Mouse (Mus musculus) MEL (cell line): ENCODE results near the gene Ghr. TPM values are rescaled to one million over a fixed set of nuclear protein-coding genes. Genes with fewer than 3 reads are reported as not detected.

Experiments used
- DNase-seq: peaks from one replicate; pipeline ENCODE4 v3.0.0; 2011; ENCODE audit warnings: low read depth, low spot score
- H3K27ac ChIP-seq: 2 replicates; pipeline ENCODE4 v1.5.1; 2012; ENCODE audit warnings: low read depth, mild to moderate bottlenecking, control low read depth, low read length, moderate library complexity; ENCODE audit not compliant: control insufficient read depth
- H3K27me3 ChIP-seq, 2 experiments: fragments of 150-350 bp in 1 of 2; sonication (generic) in 1 of 2; 2 replicates each; pipeline ENCODE4 v1.6.1; 2012; ENCODE audit warnings: low read length in 2 of 2, mild to moderate bottlenecking in 2 of 2, improper control_type of control experiment in 1 of 2, moderate library complexity in 1 of 2; ENCODE audit not compliant: insufficient read depth in 2 of 2, control insufficient read depth in 1 of 2
- H3K36me3 ChIP-seq, 2 experiments: 2 replicates each; pipeline ENCODE4 v1.6.1; 2012 to 2014; ENCODE audit warnings: low read length in 2 of 2, improper control_type of control experiment in 1 of 2, inconsistent platforms in 1 of 2, mild to moderate bottlenecking in 1 of 2; ENCODE audit not compliant: insufficient read depth in 2 of 2, control insufficient read depth in 1 of 2
- H3K4me1 ChIP-seq, 2 experiments: fragments of 150-350 bp in 1 of 2; sonication (generic) in 1 of 2; 2 replicates each; pipeline ENCODE4 v1.6.1; 2012; ENCODE audit warnings: low read length in 2 of 2, improper control_type of control experiment in 1 of 2, mild to moderate bottlenecking in 1 of 2; ENCODE audit not compliant: insufficient read depth in 2 of 2, control insufficient read depth in 1 of 2
- H3K4me3 ChIP-seq, 2 experiments: fragments of 150-350 bp in 1 of 2; sonication (generic) in 1 of 2; 2 replicates each; pipeline ENCODE4 v1.5.1; 2012; ENCODE audit warnings: low read depth in 2 of 2, low read length in 2 of 2, mild to moderate bottlenecking in 2 of 2, moderate library complexity in 2 of 2, control low read depth in 1 of 2, improper control_type of control experiment in 1 of 2; ENCODE audit not compliant: control insufficient read depth in 1 of 2, insufficient read depth in 1 of 2
- H3K79me2 ChIP-seq: 2 replicates; pipeline ENCODE4 v1.6.1; 2012; ENCODE audit warnings: mild to moderate bottlenecking, low read length, moderate library complexity; ENCODE audit not compliant: control insufficient read depth, poor library complexity, insufficient read depth
- H3K9ac ChIP-seq: 2 replicates; pipeline ENCODE4 v1.6.1; 2012; ENCODE audit warnings: low read depth, mild to moderate bottlenecking, control low read depth, low read length, moderate library complexity; ENCODE audit not compliant: control insufficient read depth, poor library complexity, severe bottlenecking
- H3K9me3 ChIP-seq: fragments of 150-350 bp; sonication (generic); replicated peaks from 2 replicates; pipeline ENCODE4 v1.6.1; 2012; ENCODE audit warnings: mild to moderate bottlenecking, low read length, improper control_type of control experiment, moderate library complexity; ENCODE audit not compliant: insufficient read depth
- CHD2 ChIP-seq: IDR thresholded peaks from 2 replicates; pipeline ENCODE4 v1.6.1; 2011; ENCODE audit warnings: low read length, improper control_type of control experiment
- CTCF ChIP-seq, 3 experiments: IDR thresholded peaks in 2 of 3; conservative IDR thresholded peaks in 1 of 3; 2 replicates each; pipeline ENCODE4 v1.5.1; 2011 to 2012; ENCODE audit warnings: low read length in 3 of 3, low read depth in 2 of 3, mild to moderate bottlenecking in 2 of 3, improper control_type of control experiment in 1 of 3, inconsistent platforms in 1 of 3, mixed read lengths in 1 of 3, moderate library complexity in 1 of 3; ENCODE audit not compliant: control insufficient read depth in 1 of 3, insufficient read depth in 1 of 3, poor library complexity in 1 of 3, severe bottlenecking in 1 of 3
- ELF1 ChIP-seq: IDR thresholded peaks from 2 replicates; pipeline ENCODE4 v1.6.1; 2014; ENCODE audit warnings: low read depth, mild to moderate bottlenecking, inconsistent platforms, low read length, improper control_type of control experiment, moderate library complexity
- ETS1 ChIP-seq: IDR thresholded peaks from 2 replicates; pipeline ENCODE4 v1.6.1; 2012; ENCODE audit warnings: low read depth, mild to moderate bottlenecking, inconsistent platforms, low read length, improper control_type of control experiment, moderate library complexity
- GABPA ChIP-seq: IDR thresholded peaks from 2 replicates; pipeline ENCODE4 v1.6.1; 2012; ENCODE audit warnings: low read depth, mild to moderate bottlenecking, inconsistent platforms, low read length, improper control_type of control experiment, moderate library complexity
- GATA1 ChIP-seq: IDR thresholded peaks from 2 replicates; pipeline ENCODE4 v1.6.1; 2011; ENCODE audit warnings: low read depth, low read length, improper control_type of control experiment
- JUND ChIP-seq: IDR thresholded peaks from 2 replicates; pipeline ENCODE4 v1.6.1; 2011; ENCODE audit warnings: low read depth, mild to moderate bottlenecking, improper control_type of control experiment, low read length
- KAT2A ChIP-seq: conservative IDR thresholded peaks from 2 replicates; pipeline ENCODE4 v1.6.1; 2012; ENCODE audit warnings: low read depth, low read length, improper control_type of control experiment, inconsistent platforms
- MAFK ChIP-seq: IDR thresholded peaks from 2 replicates; pipeline ENCODE4 v1.6.1; 2011; ENCODE audit warnings: low read depth, mild to moderate bottlenecking, low read length, improper control_type of control experiment, borderline replicate concordance
- MAZ ChIP-seq: IDR thresholded peaks from 2 replicates; pipeline ENCODE4 v1.6.1; 2012; ENCODE audit warnings: low read depth, mild to moderate bottlenecking, inconsistent platforms, low read length, improper control_type of control experiment
- MEF2A ChIP-seq: IDR thresholded peaks from 2 replicates; pipeline ENCODE4 v1.6.1; 2014; ENCODE audit warnings: low read depth, mild to moderate bottlenecking, inconsistent platforms, low read length, improper control_type of control experiment; ENCODE audit not compliant: poor library complexity, insufficient replicate concordance, severe bottlenecking; ENCODE audit errors: extremely low read depth
- MYB ChIP-seq: IDR thresholded peaks from 2 replicates; pipeline ENCODE4 v1.6.1; 2011; ENCODE audit warnings: mild to moderate bottlenecking, low read depth, low read length, improper control_type of control experiment
- MYC ChIP-seq: IDR thresholded peaks from 2 replicates; pipeline ENCODE4 v1.6.1; 2011; ENCODE audit warnings: low read depth, mild to moderate bottlenecking, low read length, improper control_type of control experiment, moderate library complexity
- NELFE ChIP-seq: IDR thresholded peaks from 2 replicates; pipeline ENCODE4 v1.6.1; 2011; ENCODE audit warnings: low read depth, low read length, improper control_type of control experiment
- NRF1 ChIP-seq: IDR thresholded peaks from 2 replicates; pipeline ENCODE4 v1.6.1; 2014; ENCODE audit warnings: low read depth, mild to moderate bottlenecking, inconsistent platforms, low read length, improper control_type of control experiment, moderate library complexity; ENCODE audit not compliant: poor library complexity, insufficient read depth, severe bottlenecking
- POLR2A ChIP-seq, 2 experiments: IDR thresholded peaks; 2 replicates each; pipeline ENCODE4 v1.6.1; 2011 to 2012; ENCODE audit warnings: low read length in 2 of 2, mild to moderate bottlenecking in 2 of 2, control low read depth in 1 of 2, improper control_type of control experiment in 1 of 2, low read depth in 1 of 2, moderate library complexity in 1 of 2; ENCODE audit not compliant: control insufficient read depth in 1 of 2, insufficient read depth in 1 of 2, poor library complexity in 1 of 2
- POLR2AphosphoS5 ChIP-seq: IDR thresholded peaks from 2 replicates; pipeline ENCODE4 v1.6.1; 2012; ENCODE audit warnings: low read depth, borderline replicate concordance, mild to moderate bottlenecking, inconsistent platforms, low read length, moderate library complexity, mixed read lengths
- RAD21 ChIP-seq: IDR thresholded peaks from 2 replicates; pipeline ENCODE4 v1.6.1; 2011; ENCODE audit warnings: mild to moderate bottlenecking, low read depth, low read length, improper control_type of control experiment
- RCOR1 ChIP-seq: IDR thresholded peaks from 2 replicates; pipeline ENCODE4 v1.6.1; 2012; ENCODE audit warnings: low read depth, mild to moderate bottlenecking, inconsistent platforms, low read length, improper control_type of control experiment
- SMC3 ChIP-seq: IDR thresholded peaks from 2 replicates; pipeline ENCODE4 v1.6.1; 2011; ENCODE audit warnings: low read depth, low read length, improper control_type of control experiment
- TAL1 ChIP-seq: IDR thresholded peaks from 2 replicates; pipeline ENCODE4 v1.6.1; 2012; ENCODE audit warnings: mild to moderate bottlenecking, inconsistent platforms, low read length, moderate library complexity, mixed read lengths
- TBP ChIP-seq: IDR thresholded peaks from 2 replicates; pipeline ENCODE4 v1.8.0; 2011; ENCODE audit warnings: low read depth, low read length, improper control_type of control experiment
- TCF12 ChIP-seq: IDR thresholded peaks from 2 replicates; pipeline ENCODE4 v1.6.1; 2014; ENCODE audit warnings: low read depth, mild to moderate bottlenecking, inconsistent platforms, low read length, improper control_type of control experiment, moderate library complexity
- UBTF ChIP-seq: IDR thresholded peaks from 2 replicates; pipeline ENCODE4 v1.6.1; 2012; ENCODE audit warnings: low read depth, mild to moderate bottlenecking, inconsistent platforms, low read length, improper control_type of control experiment, moderate library complexity, borderline replicate concordance; ENCODE audit not compliant: insufficient read depth
- ZC3H11A ChIP-seq: IDR thresholded peaks from 2 replicates; pipeline ENCODE4 v1.6.1; 2012; ENCODE audit warnings: low read depth, mild to moderate bottlenecking, inconsistent platforms, low read length, improper control_type of control experiment
- polyA plus RNA-seq, 2 experiments: library from polyadenylated mRNA; stranded (reverse) in 1 of 2; unstranded in 1 of 2; fragments of >175 nt in 1 of 2; fragments of >200 nt in 1 of 2; gene quantifications; 2 replicates each; pipeline versions ENCODE4 v1.2.1 to v1.2.4; 2012; ENCODE audit warnings: low replicate concordance in 2 of 2, low read depth in 1 of 2; ENCODE audit not compliant: insufficient read length in 2 of 2, insufficient read depth in 1 of 2, missing spikeins in 1 of 2
- total RNA-seq: library from RNA; depleted of rRNA; stranded (reverse); fragments of 300-350 nt; gene quantifications from 2 replicates; pipeline ENCODE4 v1.2.3, GENCODE M21; 2012

Gene Ghr
- total and polyA plus RNA-seq, 3 experiments, result 0.07 TPM; not detected in 2

GRCm38 (mm10) chr15:3381413-3381812, 201.9 kb downstream of the Ghr start:
- no peaks in the 10 kb centered on the region for H3K4me1 ChIP-seq
- no peak overlapping the region for H3K4me3 ChIP-seq
- no peak for TF ChIP-seq NELFE
- TF ChIP-seq SMC3, result no peak
- no peak for TF ChIP-seq GABPA
- no peak for TF ChIP-seq MAFK
- TF ChIP-seq ZC3H11A, result no peak
- TF ChIP-seq POLR2A (IDR thresholded peaks at IDR 0.05; ENCODE audit: control insufficient read depth in 1 of 2, insufficient read depth in 1 of 2, low read depth in 1 of 2, low read length in 2 of 2, poor library complexity in 1 of 2), result no peak
- no peak for TF ChIP-seq MAZ
- no peak for TF ChIP-seq UBTF
- TF ChIP-seq KAT2A, result no peak
- no peak for TF ChIP-seq NRF1
- no peak for TF ChIP-seq MEF2A
- TF ChIP-seq MYC, result no peak
- no peak for TF ChIP-seq ELF1
- no peak for TF ChIP-seq TCF12
- TF ChIP-seq RCOR1, result no peak
- TF ChIP-seq RAD21, result no peak
- TF ChIP-seq ETS1, result no peak
- TF ChIP-seq TBP, result no peak
- no peaks in the 10 kb centered on the region for H3K27me3 ChIP-seq
- no peak for DNase-seq
- H3K36me3 ChIP-seq, result no peaks in the 10 kb centered on the region
- H3K79me2 ChIP-seq, result no peaks in the 10 kb centered on the region
- no peak overlapping the region for H3K9ac ChIP-seq
- H3K27ac ChIP-seq, result no peak overlapping the region
- no peaks in the 10 kb centered on the region for H3K9me3 ChIP-seq

- no peaks in the 10 kb centered on the region for H3K4me1 ChIP-seq
- DNase-seq, result no peak
Measured at GRCm38 (mm10) chr15:3368261-3368832, 214.9 kb downstream of the Ghr start.

More at GRCm38 (mm10) chr15:3368261-3368832, 214.9 kb downstream of the Ghr start:
- H3K79me2 ChIP-seq, result no peaks in the 10 kb centered on the region
- H3K9ac ChIP-seq, result no peak overlapping the region
- H3K4me3 ChIP-seq, result no peak overlapping the region
- H3K36me3 ChIP-seq, result no peaks in the 10 kb centered on the region
- no peak for TF ChIP-seq GATA1
- no peak for TF ChIP-seq JUND
- no peak for TF ChIP-seq TAL1
- TF ChIP-seq CHD2, result no peak
- TF ChIP-seq CTCF (IDR thresholded peaks at IDR 0.05 in 2 of 3, conservative IDR thresholded peaks at IDR 0.05 in 1 of 3; ENCODE audit: control insufficient read depth in 1 of 3, insufficient read depth in 1 of 3, low read depth in 2 of 3, low read length in 3 of 3, poor library complexity in 1 of 3, severe bottlenecking in 1 of 3), result no peak
- TF ChIP-seq POLR2AphosphoS5, result no peak
- no peak for TF ChIP-seq UBTF
- no peak for TF ChIP-seq RCOR1
- TF ChIP-seq MYB, result no peak
- TF ChIP-seq TBP, result no peak
- TF ChIP-seq MEF2A, result no peak
- H3K9me3 ChIP-seq, result no peaks in the 10 kb centered on the region
- no peaks in the 10 kb centered on the region for H3K27me3 ChIP-seq
- no peak overlapping the region for H3K27ac ChIP-seq
